Mouse (Mus musculus) hindbrain, embryonic 15.5 days (tissue): Measurements from ENCODE around the gene Pin1. TPM values are rescaled to one million over a fixed set of nuclear protein-coding genes. Genes with fewer than 3 reads are reported as not detected.

Experiments
- ATAC-seq: fragments of 200-750 bp; cut with Nextera tagmentation; 2 replicates; pipeline ENCODE4 v1.8.0; 2017; ENCODE audit warnings: low read depth, moderate number of reproducible peaks, moderate TSS enrichment; ENCODE audit not compliant: low FRiP score
- H3K27ac ChIP-seq: fragments of 300-500 bp; sonication (generic); replicated peaks from 2 replicates; pipeline ENCODE4 v1.5.1; 2015; ENCODE audit warnings: mild to moderate bottlenecking, inconsistent platforms
- H3K27me3 ChIP-seq: fragments of 300-500 bp; sonication (generic); 2 replicates; pipeline ENCODE4 v1.6.1; 2015; ENCODE audit warnings: control low read depth, inconsistent platforms
- H3K36me3 ChIP-seq: fragments of 300-500 bp; sonication (generic); 2 replicates; pipeline ENCODE4 v1.6.1; 2015; ENCODE audit warnings: control low read depth, inconsistent platforms
- H3K4me1 ChIP-seq: fragments of 300-500 bp; sonication (generic); replicated peaks from 2 replicates; pipeline ENCODE4 v1.6.1; 2015; ENCODE audit warnings: control low read depth, inconsistent platforms
- H3K4me2 ChIP-seq: fragments of 300-500 bp; sonication (generic); 2 replicates; pipeline ENCODE4 v1.6.1; 2015; ENCODE audit warnings: moderate library complexity, mild to moderate bottlenecking, inconsistent platforms
- H3K4me3 ChIP-seq: fragments of 300-500 bp; sonication (generic); 2 replicates; pipeline ENCODE4 v1.5.1; 2015; ENCODE audit warnings: mild to moderate bottlenecking, inconsistent platforms
- H3K9ac ChIP-seq: fragments of 300-500 bp; sonication (generic); 2 replicates; pipeline ENCODE4 v1.6.1; 2015; ENCODE audit warnings: inconsistent platforms
- H3K9me3 ChIP-seq: fragments of 300-500 bp; sonication (generic); 2 replicates; pipeline ENCODE4 v1.6.1; 2016; ENCODE audit warnings: control low read depth, inconsistent platforms
- WGBS: fragments of 180-500 bp; shearing (Covaris S2); methylation state at CpG from one replicate; pipeline ENCODE4 v1.1.7; 2015; 5-methylcytosine and 5-hydroxymethylcytosine counted together
- polyA plus RNA-seq: library from polyadenylated mRNA; unstranded; fragments of >200 nt; fragmentation: Nextera tagmentation; extraction: Ambion mirVana; gene quantifications from 2 replicates; pipeline ENCODE4 v1.2.1, GENCODE M21; 2015

Gene Pin1
- polyA plus RNA-seq, 1 experiment from 2014 or later, result 66.0 TPM

DNA sequence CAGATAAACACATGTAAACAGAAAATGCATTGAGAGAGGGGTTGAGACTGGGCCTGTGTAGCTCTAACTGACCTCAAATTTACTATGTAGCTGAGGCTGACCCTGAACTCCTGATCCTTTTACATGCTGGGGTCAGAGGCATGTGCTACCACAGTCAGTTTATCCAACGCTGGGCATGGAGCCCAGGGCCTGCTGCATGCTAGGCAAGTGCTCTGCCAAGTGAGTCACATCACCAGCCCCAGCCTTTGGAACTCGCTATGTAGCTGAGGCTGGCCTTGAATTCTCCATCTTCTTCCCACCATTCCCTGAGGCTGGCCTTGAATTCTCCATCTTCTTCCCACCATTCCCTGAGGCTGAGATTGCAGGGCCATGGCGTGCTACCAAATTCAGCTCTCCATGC lies 58.6 kb downstream of the Pin1 start:
- Histone ChIP-seq H3K4me3 (no peak overlapping the region), H3K36me3 (peaks cover 3% of the 10 kb centered on the region; the same call in 1 of the 2 replicates), H3K9ac (no peak overlapping the region), H3K4me1 (peaks cover 17% of the 10 kb centered on the region), H3K4me2 (no peak overlapping the region), H3K27ac (no peak overlapping the region), H3K27me3 (no peaks in the 10 kb centered on the region), H3K9me3 (no peaks in the 10 kb centered on the region)
- no peak for ATAC-seq
- WGBS, result 78% methylated on average over 3 of the region's 3 CpGs

GRCm38 (mm10) chr9:20712934-20713477 lies 61.1 kb downstream of the Pin1 start:
- ATAC-seq, result peak; percentile 57
- Histone ChIP-seq H3K9me3 (no peaks in the 10 kb centered on the region), H3K27ac (peak overlapping the region; percentile 75), H3K4me1 (peaks cover 17% of the 10 kb centered on the region), H3K9ac (no peak overlapping the region), H3K27me3 (no peaks in the 10 kb centered on the region), H3K36me3 (peaks cover 3% of the 10 kb centered on the region; the same call in 1 of the 2 replicates), H3K4me2 (no peak overlapping the region), H3K4me3 (no peak overlapping the region)
- 45% methylated on average over 5 of the region's 5 CpGs for WGBS

DNA sequence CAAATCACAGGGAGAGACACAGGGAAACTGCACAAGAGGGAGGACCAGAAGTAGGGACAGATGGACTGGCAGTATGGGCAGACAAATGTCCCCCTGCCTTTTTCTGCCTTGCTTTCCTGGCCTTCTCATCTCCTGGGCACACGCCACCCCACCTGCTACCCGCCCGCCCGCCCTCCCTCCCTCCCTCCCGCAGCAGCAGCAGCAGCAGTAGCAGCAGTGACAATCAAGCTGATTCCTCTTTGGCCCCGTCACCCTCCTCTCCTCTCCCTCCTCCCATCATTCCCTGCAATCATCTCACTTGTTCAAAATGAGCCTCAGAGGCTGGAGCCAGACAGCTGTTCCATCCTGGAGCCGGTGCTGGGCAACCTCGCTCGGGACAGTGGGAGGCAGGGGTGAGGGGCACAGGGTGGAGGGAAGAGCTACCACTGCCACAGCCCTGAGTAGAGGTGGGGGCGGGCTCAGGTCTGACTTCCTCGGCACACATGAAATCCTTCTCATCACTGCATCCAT lies 61.6 kb downstream of the Pin1 start:
- peaks cover 3% of the 10 kb centered on the region; the same call in 1 of the 2 replicates for H3K36me3 ChIP-seq
- H3K4me3 ChIP-seq, result no peak overlapping the region
- peak; percentile 71 for ATAC-seq
- no peaks in the 10 kb centered on the region for H3K9me3 ChIP-seq
- H3K4me2 ChIP-seq, result no peak overlapping the region
- 9% methylated on average over 8 of the region's 11 CpGs for WGBS
- H3K27ac ChIP-seq, result peak overlapping the region; percentile 75
- peaks cover 17% of the 10 kb centered on the region for H3K4me1 ChIP-seq
- no peaks in the 10 kb centered on the region for H3K27me3 ChIP-seq
- 0 out of 2 replicates have a peak overlapping the region, but pooled peaks have one; percentile 9 for H3K9ac ChIP-seq

DNA sequence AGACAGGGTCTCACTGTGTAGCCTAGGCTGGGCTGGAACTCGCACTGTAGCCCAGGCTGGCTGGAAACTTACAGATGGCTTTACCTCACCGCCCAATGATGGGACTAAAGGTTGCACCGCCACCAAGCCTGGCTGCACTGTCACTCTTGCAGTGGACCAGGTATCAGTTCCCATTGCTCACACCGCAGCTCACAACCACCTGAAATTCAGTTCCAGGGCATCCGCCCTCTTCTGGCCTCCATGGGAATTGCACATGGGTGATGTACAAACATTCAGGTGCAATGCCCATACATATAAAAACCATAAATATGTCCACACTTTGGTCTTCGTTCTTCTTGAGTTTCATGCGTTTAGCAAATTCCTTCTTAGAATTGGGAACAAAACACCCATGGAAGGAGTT lies 63.4 kb downstream of the Pin1 start:
- Histone ChIP-seq H3K9me3 (no peaks in the 10 kb centered on the region), H3K9ac (no peak overlapping the region), H3K4me3 (no peak overlapping the region), H3K36me3 (peaks cover 3% of the 10 kb centered on the region; the same call in 1 of the 2 replicates), H3K4me2 (no peak overlapping the region), H3K4me1 (peaks cover 17% of the 10 kb centered on the region), H3K27ac (no peak overlapping the region), H3K27me3 (no peaks in the 10 kb centered on the region)
- no peak for ATAC-seq
- whole genome bisulfite sequencing, result 75% methylated on average over 7 of the region's 7 CpGs

Other genes with a start within 250 kb of the Pin1 start
- gene Zfp26, start 191.9 kb upstream of the Pin1 start, polyA plus RNA-seq, result 13.3 and 16.1 TPM in 2 replicates
- 29.0 and 31.3 TPM in 2 replicates for gene Zfp426, start 159.3 kb upstream of the Pin1 start, polyA plus RNA-seq
- 93.9 and 99.2 TPM in 2 replicates for gene Zfp266, start 130.7 kb upstream of the Pin1 start, polyA plus RNA-seq
- 45.0 and 45.3 TPM in 2 replicates for gene Zfp846, start 70.8 kb upstream of the Pin1 start, polyA plus RNA-seq
- gene Ubl5, start 9.2 kb upstream of the Pin1 start, polyA plus RNA-seq, result 441 and 476 TPM in 2 replicates
- gene Fbxl12, start 7.3 kb upstream of the Pin1 start, polyA plus RNA-seq, result 13.8 TPM in 2 replicates
- gene Olfm2, start 94.3 kb downstream of the Pin1 start, polyA plus RNA-seq, result 199 and 226 TPM in 2 replicates
- 1.1 and 1.2 TPM in 2 replicates for gene Col5a3, start 163.0 kb downstream of the Pin1 start, polyA plus RNA-seq
- gene Rdh8, start 166.4 kb downstream of the Pin1 start, polyA plus RNA-seq, result not detected in 2 replicates
- gene A230050P20Rik, start 216.5 kb downstream of the Pin1 start, polyA plus RNA-seq, result 12.9 and 13.2 TPM in 2 replicates
- gene Angptl6, start 227.6 kb downstream of the Pin1 start, polyA plus RNA-seq, result 14.7 and 15.1 TPM in 2 replicates
- gene Ppan, start 236.1 kb downstream of the Pin1 start, polyA plus RNA-seq, result 46.3 and 47.5 TPM in 2 replicates
- 249 and 256 TPM in 2 replicates for gene Eif3g, start 246.5 kb downstream of the Pin1 start, polyA plus RNA-seq